Mouse (Mus musculus) brown adipose tissue, adult 24 weeks (tissue): Measurements from ENCODE around the gene Prss35. TPM values are rescaled to one million over a fixed set of nuclear protein-coding genes. Genes with fewer than 3 reads are reported as not detected.

Source experiments
- H3K27ac ChIP-seq: fragments of 200-500 bp; replicated peaks from 2 replicates; pipeline ENCODE4 v1.5.1; 2012; ENCODE audit warnings: low read depth, mild to moderate bottlenecking, low read length
- H3K4me1 ChIP-seq: fragments of 200-500 bp; 2 replicates; pipeline ENCODE4 v1.6.1; 2012; ENCODE audit warnings: low read length, mixed read lengths; ENCODE audit not compliant: control insufficient read depth, insufficient read depth, insufficient read length
- H3K4me3 ChIP-seq: fragments of 200-500 bp; 2 replicates; pipeline ENCODE4 v1.5.1; 2012; ENCODE audit warnings: low read depth, mild to moderate bottlenecking, low read length, moderate library complexity; ENCODE audit not compliant: insufficient read depth
- polyA plus RNA-seq: library from polyadenylated mRNA; stranded (reverse); fragments of >200 nt; gene quantifications from 2 replicates; pipeline ENCODE4 v1.2.4, GENCODE M21; 2012; ENCODE audit not compliant: missing spikeins, insufficient read depth, insufficient read length

Gene Prss35
- polyA plus RNA-seq = not detected in 2 replicates

DNA sequence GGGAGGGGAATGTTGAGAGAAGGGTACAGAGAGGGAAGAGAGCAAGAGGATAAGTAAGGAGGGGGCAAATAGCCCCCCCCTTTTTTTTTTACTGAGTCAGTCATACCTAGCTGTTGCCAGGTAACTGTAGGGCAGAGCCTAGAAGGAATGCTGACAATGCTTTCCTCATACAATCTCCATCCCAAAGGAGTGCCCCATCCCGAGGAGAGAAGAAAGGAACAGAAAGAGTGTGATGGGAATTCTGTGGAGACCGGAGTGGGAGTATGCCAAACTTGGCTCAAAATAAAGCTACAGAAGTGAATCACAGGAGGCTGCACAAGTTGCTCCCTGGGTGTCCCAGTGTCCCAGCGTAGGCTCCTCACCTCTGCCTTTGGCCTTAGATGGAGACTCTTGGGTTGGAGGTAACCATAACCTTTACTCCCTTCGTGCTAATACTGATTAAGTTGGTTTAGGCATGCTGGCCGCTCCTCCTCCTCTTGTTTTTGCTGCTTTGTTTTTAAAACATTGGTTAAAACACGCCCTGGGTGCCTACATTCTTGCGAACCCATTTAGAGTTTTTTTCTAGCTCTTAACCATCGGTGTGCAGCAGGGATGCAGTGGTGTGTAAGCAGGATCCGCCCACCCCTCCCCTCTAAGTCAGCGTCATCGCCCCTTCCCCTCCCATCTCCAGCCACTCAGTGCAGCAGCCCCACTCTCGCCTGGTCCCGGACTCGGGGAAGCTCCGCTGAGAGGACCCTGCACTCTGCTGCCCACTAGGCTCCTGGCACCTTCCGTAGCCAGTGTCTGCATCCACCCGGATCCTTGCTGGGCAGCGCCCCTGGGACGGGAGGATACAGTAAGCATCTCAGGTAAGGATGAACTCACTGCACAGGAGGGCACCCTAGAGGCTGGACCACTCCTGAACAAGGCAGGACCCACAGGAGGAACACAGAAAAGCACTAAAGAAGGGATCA lies at the start of gene Prss35:
Gene Prss35, plus strand, starts transcription at position 691 of the 953 bp plus-strand sequence.
- H3K4me1 ChIP-seq = no peaks in the 10 kb centered on the region
- no peak within 1 kb of the TSS for H3K4me3 ChIP-seq
- H3K27ac ChIP-seq = no peak within 1 kb of the TSS

DNA sequence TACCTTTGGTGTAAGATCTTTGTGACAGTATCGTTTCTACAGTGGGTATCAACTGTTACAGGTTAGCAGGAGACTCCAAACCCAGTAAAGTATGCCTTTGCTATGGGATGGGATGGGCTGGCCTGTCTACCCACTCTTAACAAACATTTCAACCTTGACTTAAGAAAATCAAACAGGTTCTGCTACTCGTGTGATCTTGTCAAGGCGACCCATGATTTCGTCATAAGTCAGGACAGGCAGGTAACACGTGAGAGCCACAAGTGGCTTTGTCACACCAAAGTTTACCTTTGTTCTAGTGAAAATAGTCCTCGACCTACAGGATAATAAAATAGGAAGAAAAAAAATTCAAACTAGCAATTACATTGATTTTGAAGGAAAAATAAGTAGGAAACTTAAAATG lies 49.5 kb upstream of the Prss35 start:
- H3K27ac ChIP-seq = no peak overlapping the region
- H3K4me1 ChIP-seq = no peaks in the 10 kb centered on the region
- no peak overlapping the region for H3K4me3 ChIP-seq

DNA sequence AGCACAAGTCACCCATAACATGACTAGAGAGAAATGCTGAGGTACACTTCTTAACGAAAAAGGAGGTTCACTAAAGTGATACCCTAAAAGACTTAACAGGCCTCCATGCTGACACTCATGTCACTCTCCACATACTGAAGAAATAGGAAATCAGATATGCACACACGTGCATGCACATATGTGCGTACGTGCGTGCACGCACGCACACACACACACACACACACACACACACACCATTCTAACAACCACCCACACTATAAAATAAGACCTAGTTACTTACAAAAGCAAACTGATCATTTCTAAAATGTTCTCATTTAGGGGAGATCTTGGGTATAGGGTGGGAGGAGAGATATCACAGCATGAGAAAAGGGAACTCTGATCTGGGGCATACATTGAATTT lies 48.8 kb upstream of the Prss35 start:
- Histone ChIP-seq H3K4me3 (peak overlapping the region; percentile 15; the same call in 1 of the 2 replicates), H3K4me1 (no peaks in the 10 kb centered on the region), H3K27ac (no peak overlapping the region)

DNA sequence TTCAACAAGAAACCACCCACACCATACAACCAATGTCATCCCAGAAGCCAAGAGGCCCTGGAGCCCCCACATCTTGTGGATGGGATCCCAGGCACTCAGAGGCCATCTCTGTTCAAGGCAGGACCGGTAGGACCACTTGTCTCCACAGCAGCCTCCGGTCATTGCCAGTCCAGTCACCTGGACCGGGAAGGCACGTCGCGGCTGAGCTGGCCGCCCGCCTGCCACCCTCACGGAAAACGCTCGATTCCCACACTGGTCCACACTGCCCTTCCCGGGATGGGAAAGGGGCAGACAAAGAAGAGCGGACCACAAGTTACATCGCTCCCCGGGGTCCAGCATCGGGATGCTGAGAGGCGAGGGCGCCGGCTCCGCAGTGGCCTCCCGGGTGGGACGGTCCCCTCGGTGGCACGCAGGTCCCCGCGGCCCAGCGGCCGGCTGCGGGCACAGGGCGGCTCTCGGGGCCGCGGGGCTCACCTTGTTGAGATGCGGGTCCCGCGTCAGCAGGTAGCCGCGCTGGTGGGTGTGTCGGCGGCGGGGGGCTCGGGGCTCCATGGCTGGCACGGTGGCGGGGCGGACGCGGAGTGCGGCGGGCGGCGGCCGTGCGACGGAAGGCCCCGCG lies 48.1 kb upstream of the Prss35 start:
- Histone ChIP-seq H3K4me3 (peak overlapping the region; percentile 75), H3K27ac (peak overlapping the region; percentile 35; the same call in 1 of the 2 replicates), H3K4me1 (no peaks in the 10 kb centered on the region)

DNA sequence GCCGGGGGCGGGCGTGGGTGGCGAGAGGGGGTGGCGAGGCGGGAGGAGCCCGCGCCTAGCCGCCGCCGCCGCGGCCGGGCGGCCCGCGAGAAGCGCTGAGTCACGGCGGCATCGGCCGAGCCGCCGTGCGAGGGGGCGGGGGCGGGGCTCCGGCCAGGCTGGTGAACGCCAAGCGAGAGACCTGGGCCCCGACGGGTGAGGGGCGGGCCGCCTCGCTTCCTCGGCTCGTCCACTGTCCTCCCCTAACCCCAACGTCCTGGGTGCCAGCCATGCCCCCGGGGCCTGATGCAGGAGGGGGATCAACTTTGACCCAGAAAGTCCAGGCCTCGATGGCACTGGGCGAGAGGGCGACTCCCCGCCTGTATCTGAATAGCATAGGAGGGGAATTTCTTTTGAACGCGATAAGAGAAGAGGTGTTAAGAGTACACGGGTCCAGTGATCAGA lies 47.6 kb upstream of the Prss35 start, which contains the start of gene Me1:
Gene Me1, minus strand, starts transcription at position 136 of the 444 bp plus-strand sequence.
- H3K27ac ChIP-seq = peak within 1 kb of the TSS; percentile 63
- H3K4me1 ChIP-seq = no peaks in the 10 kb centered on the region
- peak within 1 kb of the TSS; percentile 75 for H3K4me3 ChIP-seq

DNA sequence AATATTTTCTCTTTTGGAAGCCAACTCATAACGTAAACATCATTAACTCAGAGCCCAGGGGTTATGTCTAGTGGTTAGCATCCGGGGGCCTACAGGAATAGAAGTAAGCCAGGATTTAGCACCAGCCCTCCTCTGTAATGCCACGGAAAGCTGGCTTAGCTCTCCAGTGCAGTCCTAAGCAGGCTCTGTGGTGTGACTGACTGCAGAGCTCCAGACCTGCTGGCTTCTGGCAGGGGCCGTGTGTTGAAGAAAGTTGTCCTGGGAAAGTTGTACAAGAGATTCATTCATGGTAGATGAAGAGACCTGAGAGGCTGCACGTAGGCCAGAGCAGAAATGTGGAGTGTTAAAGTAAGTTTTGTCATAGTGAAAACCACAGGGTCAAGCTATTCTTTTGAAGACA lies 42.2 kb upstream of the Prss35 start:
- Histone ChIP-seq H3K4me3 (no peak overlapping the region), H3K4me1 (no peaks in the 10 kb centered on the region), H3K27ac (no peak overlapping the region)

DNA sequence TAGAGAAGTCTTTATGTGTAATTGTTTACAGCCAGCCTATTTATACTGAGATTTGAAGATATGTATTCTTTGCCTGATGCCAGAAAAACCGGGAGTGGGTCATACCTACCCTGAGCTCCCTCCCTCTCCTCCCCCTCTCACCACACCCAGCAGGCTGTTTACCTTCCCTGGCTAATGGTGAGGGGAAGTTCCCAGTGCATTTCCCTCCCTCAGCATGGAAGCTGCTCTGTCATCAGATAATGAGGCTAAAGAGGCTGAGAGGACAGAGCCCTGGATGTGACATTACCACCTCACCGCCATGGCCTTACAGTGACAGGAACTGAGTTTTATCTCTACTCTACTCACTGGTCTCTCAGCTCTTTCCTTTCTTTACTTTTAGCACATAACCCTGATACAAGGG lies 41.6 kb upstream of the Prss35 start:
- H3K4me3 ChIP-seq = no peak overlapping the region
- no peaks in the 10 kb centered on the region for H3K4me1 ChIP-seq
- no peak overlapping the region for H3K27ac ChIP-seq

DNA sequence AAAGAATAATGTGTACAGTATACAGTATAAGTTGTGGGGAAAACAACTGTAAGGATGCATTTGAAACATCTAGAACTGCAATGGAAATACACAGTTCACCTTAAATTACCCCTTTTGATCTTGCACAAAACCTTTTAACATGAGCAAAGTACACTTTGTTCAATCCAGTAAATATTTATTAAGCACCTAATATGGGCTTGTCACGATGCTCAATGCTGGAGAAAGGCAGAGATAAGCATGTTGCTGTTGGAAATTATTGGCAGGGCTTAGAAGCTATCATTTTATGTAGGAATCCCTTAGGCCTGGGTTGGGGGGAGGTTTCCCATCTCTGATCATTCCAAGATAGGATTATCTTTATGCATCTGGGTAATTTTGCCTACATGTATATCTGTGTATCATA lies 36.0 kb upstream of the Prss35 start:
- Histone ChIP-seq H3K4me1 (no peaks in the 10 kb centered on the region), H3K4me3 (no peak overlapping the region), H3K27ac (no peak overlapping the region)

DNA sequence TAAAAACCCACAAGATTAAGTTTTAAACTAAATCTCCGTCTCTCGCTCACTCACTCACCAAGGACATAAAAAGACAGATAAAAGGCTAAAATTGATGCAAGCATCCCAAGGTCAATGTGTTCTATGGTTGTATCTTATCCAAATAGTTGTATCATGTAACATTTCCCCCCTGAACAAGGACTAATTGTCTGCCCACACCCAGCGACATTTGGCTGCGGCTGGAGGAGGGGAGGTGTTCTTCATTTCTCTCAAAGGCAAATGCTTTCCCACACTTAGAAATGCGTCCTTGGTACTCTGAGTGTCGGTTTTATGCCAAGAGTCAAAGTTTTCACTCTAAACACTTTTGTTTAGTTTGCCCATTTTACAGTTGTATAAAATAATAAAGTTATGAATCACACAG lies 34.5 kb upstream of the Prss35 start:
- Histone ChIP-seq H3K27ac (no peak overlapping the region), H3K4me1 (no peaks in the 10 kb centered on the region), H3K4me3 (no peak overlapping the region)

DNA sequence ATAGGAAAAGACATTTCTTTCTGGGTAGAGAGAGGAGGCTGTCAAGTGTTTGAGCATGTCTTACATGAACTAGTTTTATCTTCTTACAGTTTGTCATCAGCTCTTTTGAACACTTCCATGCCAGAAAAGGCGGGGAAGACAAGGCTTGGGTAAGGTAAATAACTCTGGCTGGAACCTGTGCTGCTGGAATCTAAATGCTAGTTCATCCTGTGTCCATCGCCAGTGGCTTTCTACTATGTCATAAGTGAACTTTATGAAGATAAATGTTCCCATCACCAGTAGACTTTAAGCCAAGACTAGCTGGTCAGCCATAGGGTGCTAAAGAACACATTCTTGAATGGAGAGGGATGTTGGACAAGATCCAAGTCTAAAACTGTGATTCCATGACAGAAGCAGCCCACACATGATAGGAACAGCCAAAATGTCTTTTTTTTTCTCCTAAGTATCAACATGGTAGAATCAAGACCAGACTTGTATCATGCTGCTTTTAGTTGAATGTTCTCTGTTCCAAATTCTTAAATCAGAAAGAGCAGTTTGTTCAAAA lies 33.3 kb upstream of the Prss35 start:
- Histone ChIP-seq H3K27ac (no peak overlapping the region), H3K4me1 (no peaks in the 10 kb centered on the region), H3K4me3 (no peak overlapping the region)

DNA sequence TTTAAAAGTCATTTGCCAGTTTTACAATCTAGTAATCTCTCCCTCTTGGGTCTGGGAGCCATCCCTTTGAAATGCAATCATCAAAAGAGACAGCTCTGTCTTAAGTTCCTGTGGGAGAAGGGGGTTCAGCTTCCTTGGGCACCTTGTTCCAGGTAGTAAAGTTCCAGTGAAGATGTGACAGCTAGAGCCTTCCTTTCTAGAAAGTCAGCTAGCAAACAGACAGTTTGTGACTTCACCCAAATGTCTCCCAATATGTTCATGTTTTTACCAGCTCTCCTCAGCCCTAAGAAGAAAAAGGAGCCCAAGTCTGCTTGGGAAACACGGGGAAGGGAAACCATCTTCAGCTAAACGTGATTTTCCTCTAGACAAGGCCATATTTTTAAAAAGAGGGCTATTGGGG lies 30.8 kb upstream of the Prss35 start:
- H3K4me1 ChIP-seq = no peaks in the 10 kb centered on the region
- no peak overlapping the region for H3K27ac ChIP-seq
- no peak overlapping the region for H3K4me3 ChIP-seq

DNA sequence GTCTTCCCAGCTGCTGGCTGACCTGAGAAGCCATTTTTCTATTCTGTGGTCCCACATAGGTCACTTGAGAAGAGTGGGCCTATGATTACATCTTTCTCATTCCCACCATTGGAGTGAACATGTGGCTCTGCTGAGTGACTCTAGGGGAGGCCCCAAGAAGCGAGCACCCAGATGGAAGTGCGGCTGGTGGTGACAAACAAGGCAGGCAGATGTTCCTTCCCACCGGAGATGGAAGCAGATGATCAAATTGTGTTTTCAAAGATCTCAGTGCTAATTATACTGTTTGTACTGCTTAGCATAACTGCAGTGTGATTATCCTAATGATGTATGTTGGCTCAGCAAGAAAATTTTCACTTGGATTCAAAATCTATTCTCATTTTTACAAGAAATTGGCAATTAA lies 29.4 kb upstream of the Prss35 start:
- no peaks in the 10 kb centered on the region for H3K4me1 ChIP-seq
- no peak overlapping the region for H3K4me3 ChIP-seq
- no peak overlapping the region for H3K27ac ChIP-seq

DNA sequence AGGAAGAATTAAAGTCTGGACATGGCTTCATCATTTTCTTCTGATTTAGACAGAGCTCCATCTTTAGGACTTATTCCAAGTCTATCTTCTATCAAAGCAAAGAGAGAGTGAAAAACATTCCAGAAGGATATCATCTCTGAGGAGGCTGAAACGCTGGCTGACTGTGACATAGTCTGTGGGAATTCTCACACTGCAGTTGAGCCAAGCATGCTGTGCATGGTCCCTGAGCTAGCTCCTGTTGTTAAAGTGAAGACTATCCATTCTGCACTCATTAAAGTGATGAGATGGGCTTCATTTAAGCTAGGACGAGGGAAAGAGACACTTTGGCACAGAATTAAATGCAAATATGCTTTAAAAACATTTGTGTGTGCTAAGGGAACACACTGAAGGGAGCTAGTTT lies 26.9 kb upstream of the Prss35 start:
- no peak overlapping the region for H3K4me3 ChIP-seq
- no peaks in the 10 kb centered on the region for H3K4me1 ChIP-seq

DNA sequence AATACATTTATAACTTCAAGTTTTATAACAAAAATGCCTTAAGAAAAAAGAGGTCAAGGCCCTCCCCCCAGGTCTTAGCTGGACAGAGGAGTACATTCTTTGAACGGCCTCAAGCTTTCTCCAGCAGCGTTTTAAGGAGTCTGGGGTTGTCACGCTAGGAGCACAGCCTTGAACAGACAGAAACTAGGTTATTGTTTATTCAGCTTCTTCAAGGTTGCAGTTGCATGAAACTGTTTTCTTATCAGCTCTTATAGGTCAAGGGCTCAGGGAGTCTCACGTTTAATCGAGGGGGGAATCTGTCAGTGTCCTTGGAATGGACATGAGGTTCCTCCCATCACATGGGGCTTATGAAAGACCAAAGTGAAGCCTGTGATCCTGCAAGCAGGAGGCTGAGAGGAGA lies 26.3 kb upstream of the Prss35 start:
- H3K4me3 ChIP-seq = no peak overlapping the region
- no peak overlapping the region for H3K27ac ChIP-seq
- H3K4me1 ChIP-seq = no peaks in the 10 kb centered on the region

More for the DNA sequence above, 26.9 kb upstream of the Prss35 start:
- H3K27ac ChIP-seq = no peak overlapping the region

DNA sequence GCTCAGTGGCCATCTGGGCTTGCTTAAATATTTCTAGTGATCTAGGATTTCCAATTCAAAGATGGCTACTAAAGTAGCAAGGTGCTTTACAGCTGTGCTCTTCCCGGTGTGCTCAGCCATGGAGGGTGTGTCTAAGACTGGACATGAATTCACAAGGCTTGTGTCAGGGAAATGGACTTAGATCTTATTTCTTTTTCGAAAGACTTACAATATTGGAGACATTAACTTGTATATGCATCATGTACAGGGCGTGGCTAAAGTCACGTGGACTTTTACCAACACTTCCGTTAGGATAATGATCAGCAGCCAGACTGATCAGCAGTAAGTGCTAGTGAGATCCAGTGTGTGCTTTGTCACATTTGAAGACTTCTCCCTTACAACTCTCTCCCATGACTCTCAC lies 23.2 kb upstream of the Prss35 start:
- H3K4me3 ChIP-seq = no peak overlapping the region
- no peaks in the 10 kb centered on the region for H3K4me1 ChIP-seq
- H3K27ac ChIP-seq = no peak overlapping the region
